Mouse (Mus musculus) cortical plate, adult 2 months (tissue): ENCODE measurements around the gene Gm11027. TPM values are rescaled to one million over a fixed set of nuclear protein-coding genes. Genes with fewer than 3 reads are reported as not detected.
A peak's percentile ranks its signal among the peaks of the same experiment; 100 is the strongest.

Source experiments
- H3K27ac ChIP-seq: fragments of 200-500 bp; 2 replicates; pipeline ENCODE4 v1.5.1; 2012; ENCODE audit warnings: low read length, control low read depth, inconsistent platforms; ENCODE audit not compliant: insufficient read depth
- H3K4me1 ChIP-seq: fragments of 200-500 bp; 2 replicates; pipeline ENCODE4 v1.6.1; 2011; ENCODE audit warnings: low read length; ENCODE audit not compliant: control insufficient read depth, insufficient read depth
- H3K4me3 ChIP-seq: fragments of 200-500 bp; 2 replicates; pipeline ENCODE4 v1.5.1; 2011; ENCODE audit warnings: mild to moderate bottlenecking, low read length, control low read depth; ENCODE audit not compliant: insufficient read depth
- CTCF ChIP-seq: fragments of 200-500 bp; IDR thresholded peaks from 2 replicates; pipeline ENCODE4 v1.5.1; 2011; ENCODE audit warnings: mild to moderate bottlenecking, control low read depth, low read length; ENCODE audit not compliant: insufficient read depth; ENCODE audit errors: extremely low read depth
- POLR2A ChIP-seq: fragments of 200-500 bp; IDR thresholded peaks from 2 replicates; pipeline ENCODE4 v1.6.1; 2011; ENCODE audit warnings: mild to moderate bottlenecking, low read length, control low read depth; ENCODE audit not compliant: insufficient read depth; ENCODE audit errors: extremely low read depth
- polyA plus RNA-seq: library from polyadenylated mRNA; depleted of rRNA; stranded (reverse); fragments of >200 nt; gene quantifications from 2 replicates; pipeline ENCODE4 v1.2.3, GENCODE M21; 2012; rRNA removed

Gene Gm11027
- polyA plus RNA-seq, 1 experiment = not detected

DNA sequence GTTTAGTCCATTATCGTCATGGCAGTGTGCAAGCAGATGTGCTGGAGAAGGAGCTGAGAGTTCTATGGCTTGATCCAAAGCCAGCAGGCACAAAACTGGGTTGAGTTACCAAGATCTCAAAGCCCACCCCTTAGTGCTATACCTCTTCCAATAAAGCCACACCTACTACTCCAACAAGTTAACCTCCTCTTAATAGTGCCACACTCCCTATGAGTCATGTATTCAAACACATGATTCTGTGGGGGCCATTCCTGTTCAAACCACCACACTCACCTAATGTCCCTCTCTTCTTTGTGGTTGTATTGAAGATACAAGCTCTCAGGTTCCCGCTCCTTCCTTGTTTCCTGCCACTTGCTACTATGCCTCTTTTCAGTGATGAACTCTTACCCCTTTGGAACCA lies 24.7 kb downstream of the Gm11027 start:
- H3K27ac ChIP-seq = no peak overlapping the region
- no peaks in the 10 kb centered on the region for H3K4me1 ChIP-seq
- H3K4me3 ChIP-seq = no peak overlapping the region
- TF ChIP-seq CTCF (no peak), POLR2A (no peak)

GRCm38 (mm10) chr12:116302181-116302580 lies 27.0 kb downstream of the Gm11027 start:
- Histone ChIP-seq H3K4me1 (no peaks in the 10 kb centered on the region), H3K4me3 (no peak overlapping the region), H3K27ac (no peak overlapping the region)
- TF ChIP-seq POLR2A (no peak), CTCF (no peak)

GRCm38 (mm10) chr12:116306042-116306441 lies 30.9 kb downstream of the Gm11027 start:
- TF ChIP-seq POLR2A = no peak
- no peak for TF ChIP-seq CTCF
- Histone ChIP-seq H3K4me3 (no peak overlapping the region), H3K27ac (no peak overlapping the region), H3K4me1 (no peaks in the 10 kb centered on the region; the same call in 1 of the 2 replicates)

DNA sequence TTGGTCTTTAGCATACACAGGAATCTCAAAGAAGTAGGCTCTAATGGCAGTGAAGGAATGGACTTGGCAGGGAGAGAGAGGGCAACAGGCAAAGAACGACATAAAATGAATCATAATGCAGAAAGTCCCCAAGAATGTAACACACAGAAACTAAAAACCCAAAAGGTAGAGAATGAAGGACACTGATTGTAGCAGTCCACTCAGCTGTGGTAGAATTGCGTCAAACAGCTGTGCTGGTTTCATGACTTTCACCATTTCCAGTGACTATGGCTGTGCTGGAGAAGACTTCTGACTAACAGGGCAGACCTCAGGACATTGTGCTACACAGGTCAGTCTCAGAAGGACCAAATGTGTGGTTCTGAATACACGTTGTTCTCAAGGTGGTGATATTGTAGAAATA lies 32.7 kb downstream of the Gm11027 start:
- Histone ChIP-seq H3K27ac (no peak overlapping the region), H3K4me3 (no peak overlapping the region), H3K4me1 (peaks cover 1% of the 10 kb centered on the region; the same call in 1 of the 2 replicates)
- TF ChIP-seq CTCF = no peak
- no peak for TF ChIP-seq POLR2A

GRCm38 (mm10) chr12:116308612-116309011 lies 33.4 kb downstream of the Gm11027 start:
- H3K4me3 ChIP-seq = no peak overlapping the region
- peaks cover 1% of the 10 kb centered on the region; the same call in 1 of the 2 replicates for H3K4me1 ChIP-seq
- TF ChIP-seq CTCF (no peak), POLR2A (no peak)
- H3K27ac ChIP-seq = no peak overlapping the region

- Histone ChIP-seq H3K27ac (no peak overlapping the region), H3K4me1 (peaks cover 1% of the 10 kb centered on the region; the same call in 1 of the 2 replicates), H3K4me3 (no peak overlapping the region)
- TF ChIP-seq CTCF (no peak), POLR2A (no peak)
These were observed 38.6 kb downstream of the Gm11027 start for GRCm38 (mm10) chr12:116313816-116314215.

- TF ChIP-seq POLR2A = no peak
- no peak for TF ChIP-seq CTCF
- H3K4me1 ChIP-seq = peaks cover 1% of the 10 kb centered on the region; the same call in 1 of the 2 replicates
- H3K4me3 ChIP-seq = no peak overlapping the region
- peak overlapping the region; percentile 76; the same call in 1 of the 2 replicates for H3K27ac ChIP-seq
These were observed 40.3 kb downstream of the Gm11027 start for GRCm38 (mm10) chr12:116315498-116315897.

DNA sequence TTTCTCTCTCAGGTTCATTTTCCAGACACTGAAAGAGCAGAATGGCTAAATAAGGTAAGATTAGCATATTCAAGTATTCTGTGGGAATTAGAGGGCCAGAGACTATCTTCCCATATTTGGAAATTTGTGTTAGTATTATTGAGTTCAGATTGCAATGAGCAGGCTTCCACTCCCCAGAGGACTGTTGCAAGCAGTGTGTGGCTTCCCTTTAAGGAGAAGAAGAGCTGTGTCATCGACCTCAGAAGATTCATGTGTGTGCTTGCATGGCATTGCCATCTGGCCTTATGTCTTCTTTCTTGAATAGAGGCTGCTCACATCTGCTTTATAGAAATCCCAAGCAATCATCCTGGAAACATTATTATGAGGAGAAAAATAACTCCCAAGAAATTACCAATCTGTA lies 42.6 kb downstream of the Gm11027 start:
- TF ChIP-seq CTCF = no peak
- TF ChIP-seq POLR2A = no peak
- Histone ChIP-seq H3K4me1 (no peaks in the 10 kb centered on the region), H3K27ac (no peak overlapping the region), H3K4me3 (no peak overlapping the region)

Other genes starting within 250 kb of the Gm11027 start
- 28.4 and 30.9 TPM in 2 replicates for gene Zfp386, start 227.7 kb upstream of the Gm11027 start, polyA plus RNA-seq
- 0.36 and 0.52 TPM in 2 replicates for gene Vipr2, start 197.7 kb upstream of the Gm11027 start, polyA plus RNA-seq
- 18.5 and 24.4 TPM in 2 replicates for gene Wdr60, start 12.4 kb upstream of the Gm11027 start, polyA plus RNA-seq
- 15.8 and 17.2 TPM in 2 replicates for gene Esyt2, start 5.8 kb downstream of the Gm11027 start, polyA plus RNA-seq
- gene Ncapg2, start 130.0 kb downstream of the Gm11027 start, polyA plus RNA-seq = 3.7 and 3.8 TPM in 2 replicates
- gene Ptprn2, start 210.3 kb downstream of the Gm11027 start, polyA plus RNA-seq = 161 and 165 TPM in 2 replicates